Mouse (Mus musculus) layer of hippocampus, postnatal 14 days (tissue): ENCODE measurements around the gene Fgfr2. TPM values are rescaled to one million over a fixed set of nuclear protein-coding genes. Genes with fewer than 3 reads are reported as not detected.

Source experiments
- DNase-seq, 2 experiments: peaks; one replicate each; pipeline ENCODE4 v3.0.0; 2021 to 2022; ENCODE audit warnings: low spot score in 2 of 2, mixed read lengths in 1 of 2
- total RNA-seq, 2 experiments: library from RNA; stranded (reverse); gene quantifications; 2 replicates each; pipeline ENCODE4 v1.2.3; 2021

The Fgfr2 gene
- total RNA-seq, 2 experiments from 2014 or later = 38.3 to 40.2 TPM

GRCm38 (mm10) chr7:133089621-133090260, 33.4 kb downstream of the Fgfr2 start:
- DNase-seq = no peak

- peak; percentile 63 to 64 for DNase-seq
Measured at GRCm38 (mm10) chr7:133088830-133089261, 34.3 kb downstream of the Fgfr2 start.

GRCm38 (mm10) chr7:133088411-133088810, 34.7 kb downstream of the Fgfr2 start:
- DNase-seq = no peak

- no peak for DNase-seq
Measured at GRCm38 (mm10) chr7:133085408-133085807, 37.7 kb downstream of the Fgfr2 start.

DNA sequence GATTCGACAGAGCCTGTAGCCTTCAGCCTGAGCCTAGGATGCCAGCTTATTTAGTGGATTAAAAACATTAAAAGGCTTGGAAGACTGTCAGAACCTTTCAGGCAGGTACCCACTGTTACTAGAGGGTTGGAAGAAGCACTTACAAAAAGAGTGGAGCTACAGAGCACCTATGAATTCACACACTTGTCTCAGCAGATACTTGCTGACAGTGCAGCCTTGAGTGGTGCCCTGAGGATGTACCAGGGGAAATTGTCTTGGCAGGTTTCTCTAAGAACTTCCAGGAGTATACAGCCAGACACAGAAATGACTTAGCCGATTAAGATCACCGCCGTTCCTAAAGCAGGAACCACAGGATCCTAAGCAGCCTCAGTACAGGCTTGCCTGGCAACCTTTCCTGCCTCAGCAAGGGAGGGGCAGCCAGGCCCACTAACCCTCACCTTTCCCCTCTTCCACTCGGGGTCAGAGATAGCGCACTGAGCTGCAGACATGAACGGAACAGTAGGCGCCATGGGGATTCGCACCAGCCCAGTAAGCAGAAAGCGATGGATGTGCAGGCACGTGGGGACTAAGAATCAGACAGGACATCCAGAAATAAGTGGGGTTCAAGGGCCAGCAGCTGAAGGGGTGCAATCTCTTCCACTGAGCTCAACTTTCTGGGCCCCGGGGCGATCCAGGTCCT, 39.1 kb downstream of the Fgfr2 start:
- DNase-seq = no peak

DNA sequence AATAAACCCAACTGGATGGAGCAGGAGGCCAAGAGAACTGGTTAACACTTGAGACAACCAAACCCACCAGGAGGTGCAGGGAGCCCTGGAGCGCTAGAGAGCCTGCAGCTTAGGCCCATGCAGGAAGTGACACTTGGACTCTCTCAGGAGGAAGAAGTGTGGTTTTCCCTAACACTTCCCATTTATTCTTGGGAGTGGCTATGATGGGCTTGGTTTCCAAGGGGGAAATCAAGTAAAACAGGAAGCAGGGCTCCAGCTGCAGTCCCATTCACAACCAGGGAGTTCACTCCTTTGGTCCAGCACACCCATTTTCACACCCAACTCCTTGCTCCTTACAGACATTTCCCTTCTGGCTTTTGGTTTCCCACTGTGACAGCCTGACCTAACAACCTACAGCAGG, 44.2 kb downstream of the Fgfr2 start:
- DNase-seq = no peak

GRCm38 (mm10) chr7:133074462-133075133, 48.6 kb downstream of the Fgfr2 start:
- peak; percentile 68 to 69 for DNase-seq

- no peak for DNase-seq
Measured at GRCm38 (mm10) chr7:133073147-133073651, 50.0 kb downstream of the Fgfr2 start.

DNA sequence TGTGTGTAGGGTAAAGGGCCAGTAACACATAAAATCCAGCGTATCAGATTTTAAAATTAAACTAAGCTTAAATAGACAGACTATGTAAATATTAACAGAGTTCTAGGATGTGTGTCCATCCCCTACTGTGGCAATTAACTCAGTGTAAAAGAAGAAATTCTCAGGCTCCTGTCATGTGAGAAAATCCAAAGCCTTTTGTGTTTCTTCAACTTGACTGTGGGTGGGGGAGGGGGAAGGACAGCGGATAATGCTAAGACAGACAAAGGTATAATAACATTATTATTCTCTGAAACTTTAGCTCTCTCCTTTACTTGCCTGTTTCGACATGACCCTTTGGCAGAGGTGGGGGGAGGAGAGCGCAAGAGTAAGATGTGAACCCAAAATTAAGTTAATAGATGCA, 50.6 kb downstream of the Fgfr2 start:
- DNase-seq = no peak

GRCm38 (mm10) chr7:133067321-133067841, 55.8 kb downstream of the Fgfr2 start:
- DNase-seq = no peak

- DNase-seq = peak in 1 of 2 experiments; percentile 78
Measured at GRCm38 (mm10) chr7:133066776-133067175, 56.4 kb downstream of the Fgfr2 start.

DNA sequence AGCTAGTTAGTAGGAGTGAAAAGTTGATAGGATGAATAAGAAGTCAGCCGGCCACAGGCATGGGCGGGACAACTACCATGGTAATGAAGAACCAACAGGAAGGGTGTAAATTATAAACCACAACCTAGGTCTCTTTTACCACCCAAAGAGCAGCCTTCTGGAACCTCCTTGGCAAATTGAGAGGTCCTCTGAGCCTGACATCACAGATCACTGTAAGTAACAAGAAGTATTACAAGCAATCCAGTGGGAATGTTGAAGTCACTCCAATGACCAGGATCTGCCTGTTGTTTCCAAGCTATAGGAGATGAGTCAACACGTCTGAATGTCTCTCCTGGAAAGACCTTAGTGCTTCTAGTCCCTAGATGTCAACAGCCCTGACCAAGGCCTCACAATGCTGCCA, 61.1 kb downstream of the Fgfr2 start:
- no peak for DNase-seq

- no peak for DNase-seq
Measured at GRCm38 (mm10) chr7:133060170-133060569, 63.0 kb downstream of the Fgfr2 start.

- peak in 1 of 2 experiments; percentile 44 for DNase-seq
Measured at GRCm38 (mm10) chr7:133059517-133060104, 63.5 kb downstream of the Fgfr2 start.

- DNase-seq = no peak
Measured at GRCm38 (mm10) chr7:133059150-133059509, 64.0 kb downstream of the Fgfr2 start.

DNA sequence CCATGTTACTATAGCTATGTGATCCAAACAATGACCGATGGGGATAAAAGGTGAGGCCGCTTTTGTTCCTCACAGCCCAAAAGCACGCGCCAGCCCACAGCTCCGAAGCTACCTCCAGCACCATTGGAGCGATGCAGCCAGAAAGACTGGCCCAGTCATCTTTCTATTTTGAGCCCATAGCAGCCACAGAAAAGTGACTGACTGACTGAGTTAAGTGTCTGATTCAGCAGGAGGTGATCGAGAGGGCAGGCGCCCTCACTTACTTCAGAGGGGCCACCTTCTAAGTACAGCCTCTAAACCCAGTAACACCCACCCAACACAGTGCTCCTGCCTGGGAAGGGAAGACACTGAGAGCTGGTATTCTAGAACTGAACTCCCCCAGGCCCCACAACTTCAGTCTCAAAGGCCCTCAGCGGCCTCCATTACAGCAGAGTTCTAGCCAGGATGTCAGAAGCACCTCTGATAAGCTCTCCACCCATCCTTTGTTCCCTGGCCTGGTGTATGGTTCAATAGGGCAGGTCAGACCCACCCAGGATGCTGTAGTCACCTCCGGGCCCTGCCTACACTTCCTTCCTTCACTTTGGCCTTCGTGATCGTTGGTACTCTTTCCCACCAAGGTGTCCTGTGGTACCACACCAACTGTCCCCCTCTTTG, 64.5 kb downstream of the Fgfr2 start:
- DNase-seq = no peak

DNA sequence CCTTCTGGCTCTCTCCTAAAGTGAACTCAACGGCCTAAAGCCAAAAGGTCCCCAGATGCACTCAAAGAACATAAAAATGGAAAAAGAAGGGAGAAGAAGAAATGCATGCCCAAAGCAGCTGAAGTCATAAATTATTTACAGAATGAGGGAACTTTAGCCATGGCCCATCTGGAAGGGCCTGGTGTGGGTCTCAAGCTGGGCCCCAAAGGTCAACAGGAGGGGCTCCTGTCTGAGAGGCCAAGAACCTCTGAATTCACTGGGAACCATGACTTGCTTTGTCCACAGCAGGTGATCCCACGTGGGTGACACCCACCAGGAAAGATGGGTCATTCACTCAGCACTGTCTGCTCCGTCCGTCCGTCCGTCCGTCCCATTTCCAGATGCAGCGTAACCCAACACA, 66.2 kb downstream of the Fgfr2 start:
- DNase-seq = no peak

- DNase-seq = no peak
Measured at GRCm38 (mm10) chr7:133054486-133054885, 68.7 kb downstream of the Fgfr2 start.

- no peak for DNase-seq
Measured at GRCm38 (mm10) chr7:133053757-133054156, 69.4 kb downstream of the Fgfr2 start.

GRCm38 (mm10) chr7:133052819-133053218, 70.3 kb downstream of the Fgfr2 start:
- DNase-seq = no peak

DNA sequence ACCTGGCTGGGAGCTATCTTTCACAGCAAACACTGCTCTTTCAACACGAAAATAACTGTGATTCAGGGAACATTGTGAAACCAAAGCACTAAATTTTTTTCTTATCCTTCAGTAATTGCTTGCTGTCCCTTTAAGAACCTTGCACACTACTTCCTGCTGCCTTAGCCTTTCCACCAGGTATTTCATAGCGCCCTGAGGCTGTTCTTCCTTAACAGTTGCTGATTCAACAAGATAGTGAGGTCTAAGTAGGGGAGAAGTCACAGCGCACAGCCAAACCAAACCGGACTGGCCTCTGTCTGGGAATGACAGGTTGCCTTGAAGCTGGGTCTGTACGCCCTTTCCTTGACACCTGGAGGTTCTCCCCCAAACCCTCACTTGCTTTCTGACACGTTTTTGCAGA, 72.5 kb downstream of the Fgfr2 start:
- no peak for DNase-seq
